Mouse (Mus musculus) skeletal muscle tissue, adult 2 months (tissue): ENCODE measurements around the gene Aldh6a1.

ENCODE experiments used
- DNase-seq: peaks from one replicate; pipeline ENCODE4 v3.0.0-alpha.2; 2012; ENCODE audit warnings: low read depth, low spot score

Gene Aldh6a1

GRCm38 (mm10) chr12:84382369-84382768, 68.4 kb downstream of the Aldh6a1 start:
- no peak for DNase-seq
